Mouse (Mus musculus) retina, postnatal 1 day (tissue): Measurements from ENCODE around the gene Cad.

ENCODE experiments used
- DNase-seq: peaks from one replicate; pipeline ENCODE4 v3.0.0-alpha.2; 2012

Cad gene

GRCm38 (mm10) chr5:31116354-31116753 lies 61.8 kb downstream of the Cad start, which contains the start of gene Trim54:
TSS of gene Trim54 (plus strand) at chr5:31116712.
- DNase-seq, result no peak

- DNase-seq, result no peak
These were observed 62.3 kb downstream of the Cad start for GRCm38 (mm10) chr5:31116912-31117311.

- no peak for DNase-seq
These were observed 66.5 kb downstream of the Cad start for GRCm38 (mm10) chr5:31121111-31121510.

- DNase-seq, result no peak
These were observed 68.9 kb downstream of the Cad start for GRCm38 (mm10) chr5:31123481-31123880.

- no peak for DNase-seq
These were observed 71.5 kb downstream of the Cad start for GRCm38 (mm10) chr5:31126050-31126449.
